Mouse (Mus musculus) embryonic stem cell, embryonic (primary cell): ENCODE measurements around the gene Nop2.

ENCODE experiments used
- CTCF ChIA-PET, 4 experiments: fragments of 300-600 bp in 2 of 4; fragments of 350-600 bp in 2 of 4; sonication (Branson Sonifier 250); formaldehyde crosslinking; loops; one replicate each; lab custom pipeline; 2022; ENCODE audit warnings: inconsistent platforms in 2 of 4; lab: Charles Lee
- POLR2A ChIA-PET, 4 experiments: fragments of 300-600 bp in 2 of 4; fragments of 350-600 bp in 2 of 4; sonication (Branson Sonifier 250); formaldehyde crosslinking; loops; one replicate each; lab custom pipeline; 2022; ENCODE audit warnings: antibody characterized with exemption in 4 of 4, inconsistent platforms in 1 of 4; lab: Charles Lee

Gene Nop2

DNA sequence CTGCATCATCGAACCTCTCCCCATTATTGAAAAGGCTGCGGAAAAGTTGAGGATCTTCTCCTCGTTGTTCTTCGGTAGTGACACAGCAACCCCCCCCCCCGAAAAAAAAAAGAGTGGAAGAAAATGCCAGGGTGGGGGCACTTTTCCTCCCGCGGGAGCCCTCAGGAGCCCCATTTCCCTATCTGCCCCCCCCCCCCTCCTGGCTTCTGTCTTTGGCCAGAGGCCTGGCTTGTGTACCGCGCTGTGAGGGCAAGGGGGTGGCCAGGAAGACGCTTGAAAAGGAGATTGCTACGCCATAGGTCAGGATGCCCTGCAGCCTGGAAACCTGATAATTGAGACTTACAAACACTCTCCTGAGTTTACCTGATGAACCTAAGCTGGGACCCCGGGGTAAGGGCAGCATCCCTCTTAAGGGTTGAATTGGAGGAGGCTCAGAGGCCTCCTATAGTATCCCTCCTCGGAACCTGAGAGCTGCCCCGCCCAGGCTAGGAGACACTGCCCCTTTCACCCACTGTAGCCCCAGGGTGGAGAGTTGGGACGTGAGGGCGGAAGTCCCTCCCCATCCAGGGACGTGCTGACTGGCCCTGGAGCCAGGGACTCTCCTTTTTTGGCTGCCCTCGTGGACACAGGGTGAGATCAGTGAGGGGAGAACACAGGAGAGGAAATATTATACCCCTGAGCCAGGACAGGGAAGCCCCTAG is 34.5 kb downstream of the Nop2 start, which contains the start of gene Gapdh:
Gene Gapdh (minus strand): TSS at position 417 of the 701 bp plus-strand sequence.
- POLR2A ChIA-PET, result interaction anchor here (0.5 to 21.4 kb wide), 248 partner anchors 9 to 1825 kb away, joined by 3 to 499 read pairs (median 4); partner anchors contain the start of genes Cdca3 (in 4 of the 4), Mrpl51 (in 4 of the 4), Ncapd2 (in 4 of the 4) and Usp5 (in 4 of the 4)

DNA sequence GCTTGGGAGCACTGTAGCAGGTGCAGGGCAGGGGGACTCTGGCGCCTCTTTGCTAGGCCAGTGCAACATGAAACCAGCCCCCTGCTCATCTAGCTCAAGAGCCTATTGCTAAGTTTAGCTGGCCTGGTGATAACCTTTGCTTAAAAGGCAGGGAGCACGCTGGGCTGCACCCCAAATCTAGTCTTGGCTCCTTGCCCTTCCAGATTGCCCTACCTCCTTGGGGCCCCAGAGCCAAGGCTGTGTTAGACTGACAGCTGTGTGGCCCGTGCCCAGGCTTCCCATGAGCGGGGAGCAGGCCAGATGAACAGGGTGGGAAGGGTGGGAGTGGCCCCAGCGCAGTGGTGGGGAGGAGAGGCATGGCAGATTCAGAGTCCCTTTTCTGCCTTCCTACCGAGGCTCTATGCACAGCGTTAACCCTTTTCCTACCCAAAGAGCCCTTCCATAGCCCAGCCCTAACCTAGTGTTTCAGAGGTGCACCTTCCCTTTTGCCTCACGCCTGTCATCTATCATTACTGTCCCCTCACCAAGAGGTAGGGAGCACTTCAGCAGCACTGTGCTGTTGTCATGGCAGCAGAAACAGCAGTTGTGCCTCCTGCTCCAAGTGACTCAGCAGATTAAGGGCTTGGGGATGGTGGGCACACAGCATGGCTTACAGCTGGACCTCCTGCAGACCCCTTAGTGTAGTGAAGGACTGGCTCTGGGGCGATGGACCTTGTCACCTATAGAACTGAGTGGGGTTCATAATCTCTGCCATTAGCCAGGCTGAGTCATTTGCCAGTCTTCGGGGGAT is 35.3 kb downstream of the Nop2 start:
- POLR2A ChIA-PET, result interaction anchor here (0.5 to 21.4 kb wide), 38 partner anchors 8 to 426 kb away, joined by 3 to 499 read pairs (median 20); partner anchors contain the start of genes Mrpl51 (in 3 of the 4), Ncapd2 (in 3 of the 4), Cdca3 (in 2 of the 4) and Grcc10 (in 2 of the 4)
- CTCF ChIA-PET, result interaction anchor here in 2 of 4 experiments (0.6 to 1.9 kb wide), 4 partner anchors 8 to 104 kb away, joined by 4 to 5 read pairs (median 4); no protein-coding TSS in a partner anchor

More for the DNA sequence above, 34.5 kb downstream of the Nop2 start, which contains the start of gene Gapdh:
- CTCF ChIA-PET, result interaction anchor here (0.5 to 1.9 kb wide), 12 partner anchors 8 to 358 kb away, joined by 3 to 5 read pairs (median 4); no protein-coding TSS in a partner anchor

DNA sequence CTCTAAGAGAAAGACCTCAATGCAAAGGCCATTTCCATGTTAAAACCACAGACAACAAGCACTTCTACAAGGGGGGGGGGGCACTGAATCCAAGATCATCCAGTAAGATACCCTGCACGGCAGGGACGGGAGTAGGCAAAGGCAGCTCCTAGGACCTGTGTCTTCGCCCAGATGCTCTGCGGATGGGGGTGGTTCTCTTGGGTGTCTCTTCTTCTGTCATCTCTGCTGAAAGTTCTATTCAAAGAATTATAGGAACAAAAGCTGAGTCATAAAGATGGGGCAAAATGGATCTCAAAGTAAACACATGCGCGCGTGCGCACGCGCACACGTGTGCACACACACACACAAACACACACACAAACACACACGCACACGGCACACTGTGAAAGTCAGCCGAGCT is 36.4 kb downstream of the Nop2 start:
- CTCF ChIA-PET, result interaction anchor here in 1 of 4 experiments (0.6 kb wide), 1 partner anchor 38 kb away, joined by 6 read pairs; no protein-coding TSS in a partner anchor
- POLR2A ChIA-PET, result interaction anchor here in 3 of 4 experiments (0.6 to 21.4 kb wide), 17 partner anchors 7 to 427 kb away, joined by 3 to 499 read pairs (median 7); partner anchors contain the start of genes Mrpl51 (in 3 of the 3), Ncapd2 (in 3 of the 3), Nop2 (in 2 of the 3) and Grcc10 (in 1 of the 3)

DNA sequence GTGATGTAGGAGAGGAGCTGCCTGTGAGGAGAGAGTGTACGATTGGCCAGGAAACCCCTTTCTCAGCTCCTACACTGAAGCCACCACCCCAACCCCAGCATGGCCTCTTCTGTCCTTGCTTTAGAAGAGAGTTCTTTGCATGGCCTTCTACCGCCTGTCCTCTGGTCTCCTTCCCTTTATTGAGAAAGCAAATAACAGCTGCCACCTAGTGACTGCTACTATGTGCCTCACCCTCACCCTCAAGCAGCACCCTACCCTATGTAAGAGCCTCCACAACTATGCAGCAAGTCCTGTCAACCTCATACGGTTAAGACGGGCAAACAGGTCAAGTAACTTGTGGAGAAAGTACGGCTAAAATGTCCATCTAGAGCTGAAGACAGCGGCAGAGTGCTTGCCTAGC is 38.5 kb downstream of the Nop2 start:
- POLR2A ChIA-PET, result interaction anchor here (0.6 to 21.4 kb wide), 44 partner anchors 9 to 515 kb away, joined by 3 to 499 read pairs (median 6); partner anchors contain the start of genes Mrpl51 (in 3 of the 4), Ncapd2 (in 3 of the 4), Mlf2 (in 2 of the 4) and Nop2 (in 2 of the 4)
- CTCF ChIA-PET, result interaction anchor here in 3 of 4 experiments (0.6 to 2.3 kb wide), 7 partner anchors 8 to 509 kb away, joined by 3 to 15 read pairs (median 4); no protein-coding TSS in a partner anchor

DNA sequence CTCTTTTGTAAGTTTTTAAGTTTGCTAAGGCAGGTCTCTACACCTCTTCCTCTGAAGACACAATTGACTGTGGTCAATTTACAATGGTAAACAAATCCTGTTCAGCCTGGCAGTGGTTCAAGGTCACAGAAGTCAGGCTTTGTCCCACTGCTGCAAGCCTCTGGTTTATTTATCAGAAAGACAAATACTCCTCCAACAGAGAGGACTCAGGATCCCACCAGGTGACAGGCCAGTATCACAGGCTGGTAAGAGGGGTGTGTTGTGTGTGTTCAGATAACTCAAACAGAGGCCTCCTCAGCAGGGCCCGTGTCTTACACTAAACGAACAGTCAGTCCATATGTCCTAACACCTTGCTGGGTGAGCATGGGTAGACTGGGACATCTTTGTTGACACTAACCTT is 40.8 kb downstream of the Nop2 start:
- POLR2A ChIA-PET, result interaction anchor here in 3 of 4 experiments (0.7 to 18.5 kb wide), 15 partner anchors 8 to 431 kb away, joined by 3 to 495 read pairs (median 12); partner anchors contain the start of genes Gapdh (in 2 of the 3), Mrpl51 (in 2 of the 3), Ncapd2 (in 2 of the 3) and Grcc10 (in 1 of the 3)
- CTCF ChIA-PET, result no interaction called here

DNA sequence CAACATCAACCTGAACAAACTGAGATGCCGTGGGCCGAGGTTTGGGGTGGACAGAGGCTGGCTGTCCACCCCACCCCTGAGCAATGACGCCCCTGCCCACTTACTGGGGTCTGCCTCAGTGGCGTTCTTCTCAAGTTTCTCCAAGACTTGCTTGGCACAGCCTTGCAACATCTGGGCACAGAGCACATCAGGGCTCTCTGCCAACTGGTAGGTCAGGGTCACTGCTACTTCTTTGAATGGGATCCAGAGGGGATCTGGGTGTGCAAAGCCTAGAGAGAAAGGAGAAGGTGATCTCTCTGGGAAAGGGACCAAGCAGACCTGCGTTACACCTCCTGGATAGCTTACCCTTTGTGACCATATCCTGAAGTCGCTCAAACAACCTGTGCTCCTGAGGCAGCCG is 41.5 kb downstream of the Nop2 start:
- CTCF ChIA-PET, result interaction anchor here in 2 of 4 experiments (0.6 to 1.0 kb wide), 2 partner anchors 9 to 11 kb away, joined by 3 read pairs; no protein-coding TSS in a partner anchor
- POLR2A ChIA-PET, result interaction anchor here (0.7 to 18.5 kb wide), 22 partner anchors 8 to 432 kb away, joined by 3 to 495 read pairs (median 6); partner anchors contain the start of genes Mrpl51 (in 3 of the 4), Ncapd2 (in 3 of the 4), Gapdh (in 2 of the 4) and Grcc10 (in 1 of the 4)

DNA sequence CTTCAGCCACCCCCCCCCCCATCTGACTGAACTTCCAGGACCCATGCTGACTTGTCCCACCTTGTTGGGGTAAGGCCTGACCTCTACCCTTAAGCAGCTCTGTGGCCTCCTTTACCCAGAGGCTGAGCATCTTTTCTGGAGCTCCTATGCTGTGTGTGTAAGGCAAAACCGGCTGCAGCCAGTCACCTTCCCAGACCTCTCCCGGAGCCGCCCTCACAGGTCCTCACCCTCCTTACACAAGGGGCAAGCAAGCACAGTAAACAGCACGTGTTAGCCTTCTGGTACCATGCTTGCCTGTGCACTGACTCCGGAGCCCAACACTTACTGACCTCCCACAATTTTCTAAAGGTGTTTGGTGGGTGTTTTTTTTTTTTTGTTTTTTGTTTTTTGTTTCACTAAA is 43.8 kb downstream of the Nop2 start:
- POLR2A ChIA-PET, result interaction anchor here (0.6 to 18.5 kb wide), 52 partner anchors 8 to 512 kb away, joined by 3 to 495 read pairs (median 4); partner anchors contain the start of genes Gapdh (in 3 of the 4), Mrpl51 (in 3 of the 4), Ncapd2 (in 3 of the 4) and Grcc10 (in 2 of the 4)
- CTCF ChIA-PET, result interaction anchor here (0.5 to 1.4 kb wide), 9 partner anchors 10 to 473 kb away, joined by 3 to 9 read pairs (median 4); partner anchors contain the start of gene Usp5 (in 1 of the 4)

DNA sequence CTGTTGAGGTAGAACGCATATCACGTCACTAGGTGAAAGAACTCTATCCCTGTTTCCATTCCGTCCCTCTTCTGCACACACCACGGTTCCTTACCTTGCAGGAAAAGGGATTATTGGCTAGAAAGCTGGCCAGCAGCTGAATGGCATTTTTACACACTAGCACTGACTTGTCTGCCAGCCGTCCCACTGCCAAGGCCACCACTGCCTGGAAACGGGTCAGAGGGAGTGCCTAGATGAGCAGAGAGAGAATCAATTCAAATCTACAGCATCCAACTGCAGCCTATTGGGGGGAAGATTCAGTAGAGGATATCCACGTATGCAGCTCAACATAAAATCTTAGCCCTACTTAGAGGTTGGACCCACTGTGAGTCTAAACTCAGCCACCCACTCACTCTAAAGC is 47.9 kb downstream of the Nop2 start:
- ChIA-PET CTCF (no interaction called here), POLR2A (interaction anchor here in 3 of 4 experiments (0.6 to 18.5 kb wide), 22 partner anchors 9 to 435 kb away, joined by 3 to 495 read pairs (median 6); partner anchors contain the start of genes Mrpl51 (in 2 of the 3), Ncapd2 (in 2 of the 3) and Gapdh (in 1 of the 3))

DNA sequence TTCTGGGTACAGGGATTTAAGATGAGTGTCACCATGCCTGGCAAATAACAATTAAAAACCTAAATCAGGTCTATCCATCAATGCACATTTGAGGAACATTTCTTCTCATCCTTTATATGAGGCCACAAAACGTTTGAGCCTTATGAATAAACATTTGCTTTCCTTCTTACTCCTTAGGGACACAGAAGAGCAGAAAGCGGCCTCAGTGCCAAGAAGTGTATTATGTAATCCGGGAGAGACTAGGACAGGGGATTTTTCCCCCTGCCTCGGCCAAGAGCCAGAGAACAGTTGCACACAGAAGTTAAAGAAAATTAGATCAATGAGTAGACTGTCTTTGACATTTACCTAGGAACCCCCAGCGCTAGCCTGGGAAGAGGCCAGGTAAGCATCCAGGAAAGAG is 50.4 kb downstream of the Nop2 start:
- POLR2A ChIA-PET, result interaction anchor here in 3 of 4 experiments (0.6 to 18.5 kb wide), 15 partner anchors 8 to 301 kb away, joined by 3 to 495 read pairs (median 5); partner anchors contain the start of genes Gapdh (in 2 of the 3), Mrpl51 (in 2 of the 3) and Ncapd2 (in 2 of the 3)
- CTCF ChIA-PET, result interaction anchor here in 1 of 4 experiments (0.7 kb wide), 1 partner anchor 9 kb away, joined by 3 read pairs; no protein-coding TSS in a partner anchor

DNA sequence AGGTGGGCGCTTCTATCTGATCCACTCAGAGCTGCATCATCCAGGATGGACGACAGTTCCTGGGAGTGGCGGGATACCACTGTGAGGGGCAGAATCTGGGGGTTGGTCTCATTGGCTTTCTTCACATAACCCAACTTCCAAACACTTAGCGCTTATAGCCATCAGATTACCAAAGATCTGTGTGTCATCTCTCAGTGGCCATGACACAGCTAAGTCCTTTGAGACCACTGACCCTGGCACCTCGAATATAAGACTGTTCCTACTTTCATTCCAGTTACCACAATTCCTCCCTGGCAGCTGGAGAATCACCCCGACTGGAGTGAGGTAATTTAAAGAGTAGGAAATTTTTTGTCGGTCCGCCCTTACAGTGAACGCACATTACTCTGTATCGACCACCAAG is 54.5 kb downstream of the Nop2 start:
- ChIA-PET CTCF (no interaction called here), POLR2A (interaction anchor here in 3 of 4 experiments (0.7 to 18.5 kb wide), 13 partner anchors 10 to 73 kb away, joined by 3 to 495 read pairs (median 4); partner anchors contain the start of gene Gapdh (in 2 of the 3))

DNA sequence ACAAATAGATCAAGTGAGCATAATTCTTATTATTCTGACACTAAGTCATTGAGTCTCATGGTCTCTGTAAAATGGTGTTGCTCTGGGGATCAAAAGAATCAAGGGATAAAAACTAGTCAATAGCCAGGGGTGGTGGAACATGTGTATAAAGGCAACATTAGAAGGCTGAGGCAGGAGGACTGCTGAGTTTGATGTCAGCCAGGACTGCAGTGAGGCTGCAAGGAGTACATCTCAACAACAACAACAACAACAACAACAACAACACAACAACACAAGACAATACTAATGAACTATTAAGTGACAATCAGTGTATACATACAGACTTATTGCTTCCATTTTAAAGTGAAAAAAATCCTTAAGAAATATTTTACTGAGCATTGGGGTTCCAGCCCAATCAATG is 59.1 kb downstream of the Nop2 start:
- ChIA-PET CTCF (interaction anchor here in 2 of 4 experiments (1.0 to 1.6 kb wide), 8 partner anchors 10 to 449 kb away, joined by 3 to 6 read pairs (median 4); partner anchors contain the start of genes Grcc10 (in 1 of the 2) and Mlf2 (in 1 of the 2)), POLR2A (interaction anchor here (0.6 to 18.5 kb wide), 78 partner anchors 8 to 450 kb away, joined by 3 to 495 read pairs (median 7); partner anchors contain the start of genes Grcc10 (in 3 of the 4), Cdca3 (in 2 of the 4), Gapdh (in 2 of the 4) and Tapbpl (in 2 of the 4))

DNA sequence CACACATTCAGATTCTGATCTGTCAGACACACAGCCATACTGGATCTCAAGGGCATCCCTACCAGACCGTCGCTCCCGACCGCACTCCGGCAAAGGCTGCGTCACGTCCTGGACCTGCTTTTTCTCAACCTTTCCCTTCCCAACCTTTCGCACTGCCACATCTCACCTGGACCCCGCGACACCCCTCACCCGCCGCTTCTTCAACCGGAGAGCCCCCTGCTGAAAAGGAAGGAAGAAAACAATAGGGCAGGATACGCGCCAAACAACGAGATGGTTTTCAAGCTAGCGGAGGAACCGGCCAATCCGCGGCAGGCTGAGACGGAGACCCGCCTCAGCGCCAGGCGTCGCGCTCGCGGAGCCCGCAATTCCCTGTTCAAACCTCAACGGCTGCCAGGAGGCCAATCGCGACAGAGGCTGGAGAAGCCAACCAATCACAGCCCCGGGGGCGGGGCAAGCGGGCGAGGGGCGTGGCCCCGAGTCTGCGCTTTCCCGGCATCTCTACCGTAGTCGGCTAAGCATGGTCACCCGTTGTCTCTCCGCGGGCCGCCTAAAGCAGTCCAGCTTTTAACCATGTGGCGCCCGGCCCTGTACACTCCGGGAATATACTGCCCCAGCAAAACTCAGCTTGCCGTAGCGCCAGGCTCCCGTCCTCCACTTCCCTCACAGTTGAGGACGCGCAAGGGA is 59.8 kb downstream of the Nop2 start, which contains the start of the genes Ncapd2 and Mrpl51:
Gene Ncapd2 (minus strand): TSS at position 370 of the 684 bp plus-strand sequence.
Gene Mrpl51 (plus strand): TSS at position 470 of the 684 bp plus-strand sequence.
- CTCF ChIA-PET, result interaction anchor here (0.7 to 1.6 kb wide), 20 partner anchors 11 to 489 kb away, joined by 3 to 6 read pairs (median 3); partner anchors contain the start of genes Grcc10 (in 1 of the 4) and Mlf2 (in 1 of the 4)
- POLR2A ChIA-PET, result interaction anchor here (0.5 to 7.4 kb wide), 152 partner anchors 8 to 717 kb away, joined by 3 to 305 read pairs (median 4); partner anchors contain the start of genes Gapdh (in 3 of the 4), Grcc10 (in 3 of the 4), Vamp1 (in 3 of the 4) and Cdca3 (in 2 of the 4)

DNA sequence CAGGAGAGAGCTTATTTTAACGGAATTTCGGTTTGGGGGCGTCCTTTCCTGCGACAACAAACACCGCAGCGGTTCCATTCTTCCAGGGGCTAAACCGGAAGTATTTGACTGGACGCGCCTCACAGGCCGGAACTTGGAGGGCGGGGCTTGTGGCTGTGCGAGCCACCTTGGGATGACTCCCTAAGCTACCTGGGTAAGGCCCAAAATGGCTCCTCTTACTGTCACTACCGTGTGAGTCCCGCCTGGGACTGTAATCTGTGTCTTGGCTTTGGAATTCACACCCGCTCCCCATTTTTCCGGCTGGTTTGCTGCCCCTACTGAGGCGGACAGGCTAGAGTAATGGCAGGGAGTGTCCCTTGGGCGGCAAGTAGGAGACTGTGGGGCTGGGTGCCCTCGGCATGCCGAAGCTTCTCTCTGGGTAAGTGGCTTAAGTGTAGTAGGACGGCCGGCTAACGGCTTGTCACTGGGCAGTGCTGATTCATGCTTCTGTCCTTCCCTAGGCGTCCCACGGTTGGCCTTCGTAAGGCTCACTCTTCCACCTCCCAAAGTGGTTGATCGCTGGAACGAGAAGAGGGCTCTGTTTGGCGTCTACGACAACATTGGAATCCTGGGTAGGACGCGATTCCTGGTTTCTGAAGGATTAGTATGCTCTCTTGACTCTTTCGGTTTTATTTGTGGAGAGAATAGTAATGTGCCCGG is 60.5 kb downstream of the Nop2 start:
- POLR2A ChIA-PET, result interaction anchor here (0.5 to 7.4 kb wide), 151 partner anchors 8 to 717 kb away, joined by 3 to 305 read pairs (median 4); partner anchors contain the start of genes Gapdh (in 3 of the 4), Grcc10 (in 3 of the 4), Vamp1 (in 3 of the 4) and Cdca3 (in 2 of the 4)

DNA sequence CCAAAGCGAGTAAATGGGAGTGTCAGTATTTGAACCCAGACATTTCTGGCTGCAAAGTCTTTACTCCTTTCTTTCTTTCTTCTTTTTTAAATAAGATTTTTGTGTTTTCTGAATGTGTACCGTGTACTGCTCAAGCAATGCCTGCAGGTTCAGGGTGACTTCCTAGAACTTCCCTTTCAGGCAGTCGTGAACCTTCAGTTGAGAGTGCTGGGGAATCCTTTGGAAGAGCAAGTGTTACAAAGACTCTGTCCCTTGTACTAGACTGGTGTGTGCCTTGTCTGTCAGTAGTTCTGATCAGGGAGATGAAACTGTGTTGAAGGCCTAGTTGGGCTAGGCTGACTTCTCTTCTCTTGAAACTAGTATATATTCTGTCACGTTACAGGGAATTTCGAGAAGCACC is 61.1 kb downstream of the Nop2 start:
- POLR2A ChIA-PET, result interaction anchor here (0.7 to 7.4 kb wide), 16 partner anchors 8 to 387 kb away, joined by 3 to 305 read pairs (median 12); partner anchors contain the start of genes Gapdh (in 1 of the 4) and Lpar5 (in 1 of the 4)
- CTCF ChIA-PET, result interaction anchor here in 1 of 4 experiments (1.3 kb wide), 1 partner anchor 31 kb away, joined by 4 read pairs; no protein-coding TSS in a partner anchor

More for the DNA sequence above, 60.5 kb downstream of the Nop2 start:
- CTCF ChIA-PET, result interaction anchor here (0.7 to 1.6 kb wide), 20 partner anchors 11 to 490 kb away, joined by 3 to 6 read pairs (median 3); partner anchors contain the start of genes Grcc10 (in 1 of the 4) and Mlf2 (in 1 of the 4)
